ENCODE assay signal across 8 mouse cellular contexts in genomic region chr4:128897911-128898421, GRCm38 (mm10). TPM values are rescaled to one million over a fixed set of nuclear protein-coding genes. Genes with fewer than 3 reads are reported as not detected.
DNase-seq lines count a peak whose midpoint lies in the region; ATAC-seq and TF ChIP-seq lines count a peak whose summit lies in the region.

No protein-coding gene starts in this region.

- WGBS in liver, postnatal 0 days (ENCODE audit: insufficient replicate concordance) = 29% methylated on average over 7 of the region's 7 CpGs
- 33% methylated on average over 7 of the region's 7 CpGs for WGBS in forebrain, embryonic 15.5 days
- 1% methylated on average over 7 of the region's 7 CpGs for WGBS in kidney, embryonic 14.5 days
- WGBS in midbrain, embryonic 16.5 days = 44% methylated on average over 6 of the region's 7 CpGs

- H3K9ac ChIP-seq in liver, postnatal 0 days (replicated peaks) = no peak overlapping the region
- H3K9ac ChIP-seq in forebrain, embryonic 15.5 days (replicated peaks) = no peak overlapping the region
- peak overlapping the region; percentile 18; the same call in 1 of the 2 replicates for H3K9ac ChIP-seq in kidney, embryonic 14.5 days (ENCODE audit: low read depth, low read length)
- H3K9ac ChIP-seq in midbrain, embryonic 16.5 days (ENCODE audit: low read depth, low read length) = no peak overlapping the region

- no peak for TF ChIP-seq EP300 in liver, postnatal 0 days (IDR thresholded peaks at IDR 0.05; ENCODE audit: low read depth)

- ATAC-seq in liver, postnatal 0 days = no peak
- no peak for ATAC-seq in forebrain, embryonic 15.5 days (replicated peaks)
- peak; percentile 76 for ATAC-seq in kidney, embryonic 14.5 days (ENCODE audit: low FRiP score, low TSS enrichment)
- no peak for ATAC-seq in midbrain, embryonic 16.5 days

- H3K4me1 ChIP-seq in liver, postnatal 0 days (ENCODE audit: insufficient read depth) = no peaks in the 10 kb centered on the region
- peaks cover 23% of the 10 kb centered on the region for H3K4me1 ChIP-seq in forebrain, embryonic 15.5 days
- H3K4me1 ChIP-seq in kidney, embryonic 14.5 days (ENCODE audit: control insufficient read depth, insufficient read depth, low read length) = peaks cover 31% of the 10 kb centered on the region
- H3K4me1 ChIP-seq in midbrain, embryonic 16.5 days (ENCODE audit: control insufficient read depth, insufficient read depth, low read length) = peaks cover 19% of the 10 kb centered on the region

- H3K36me3 ChIP-seq in liver, postnatal 0 days (replicated peaks; ENCODE audit: insufficient read depth, low read length) = no peaks in the 10 kb centered on the region
- peaks cover 6% of the 10 kb centered on the region; the same call in 1 of the 2 replicates for H3K36me3 ChIP-seq in forebrain, embryonic 15.5 days
- H3K36me3 ChIP-seq in kidney, embryonic 14.5 days (ENCODE audit: control insufficient read depth, insufficient read depth, low read length) = peaks cover 4% of the 10 kb centered on the region
- H3K36me3 ChIP-seq in midbrain, embryonic 16.5 days (ENCODE audit: control insufficient read depth, insufficient read depth, low read length) = peaks cover 2% of the 10 kb centered on the region; the same call in 1 of the 2 replicates

- TF ChIP-seq CTCF in liver, postnatal 0 days (IDR thresholded peaks at IDR 0.05; ENCODE audit: low read depth) = no peak

- DNase-seq in liver = peak; percentile 30
- no peak for DNase-seq in liver, postnatal 0 days
- no peak for DNase-seq in thymus, postnatal 14 days
- DNase-seq in left cerebral cortex, adult 8-10 months (ENCODE audit: low spot score in 2 of 2) = no peak
- DNase-seq in spleen, postnatal 4 days (ENCODE audit: low spot score in 2 of 2) = no peak

- no peaks in the 10 kb centered on the region for H3K9me3 ChIP-seq in liver, postnatal 0 days (ENCODE audit: low read length)
- no peaks in the 10 kb centered on the region for H3K9me3 ChIP-seq in forebrain, embryonic 15.5 days
- no peaks in the 10 kb centered on the region for H3K9me3 ChIP-seq in kidney, embryonic 14.5 days (ENCODE audit: control insufficient read depth, low read length)
- no peaks in the 10 kb centered on the region for H3K9me3 ChIP-seq in midbrain, embryonic 16.5 days (replicated peaks; ENCODE audit: control insufficient read depth, low read length, poor library complexity, severe bottlenecking)

- H3K4me3 ChIP-seq in liver, postnatal 0 days (ENCODE audit: low read depth, low read length) = no peak overlapping the region
- H3K4me3 ChIP-seq in forebrain, embryonic 15.5 days = no peak overlapping the region
- no peak overlapping the region for H3K4me3 ChIP-seq in kidney, embryonic 14.5 days (ENCODE audit: low read length)
- no peak overlapping the region for H3K4me3 ChIP-seq in midbrain, embryonic 16.5 days (ENCODE audit: low read depth, low read length)

- no peak overlapping the region for H3K4me2 ChIP-seq in liver, postnatal 0 days (ENCODE audit: low read depth, low read length)
- H3K4me2 ChIP-seq in forebrain, embryonic 15.5 days (replicated peaks) = no peak overlapping the region
- H3K4me2 ChIP-seq in kidney, embryonic 14.5 days (replicated peaks; ENCODE audit: low read depth, low read length) = no peak overlapping the region
- no peak overlapping the region for H3K4me2 ChIP-seq in midbrain, embryonic 16.5 days (ENCODE audit: low read length)

- H3K27ac ChIP-seq in liver, postnatal 0 days (ENCODE audit: low read depth) = no peak overlapping the region
- H3K27ac ChIP-seq in forebrain, embryonic 15.5 days (replicated peaks) = peak overlapping the region; percentile 94; the same call in 1 of the 2 replicates
- peak overlapping the region; percentile 96 for H3K27ac ChIP-seq in kidney, embryonic 14.5 days (ENCODE audit: low read depth, low read length)
- H3K27ac ChIP-seq in midbrain, embryonic 16.5 days (ENCODE audit: low read length) = peak overlapping the region; percentile 88

- H3K27me3 ChIP-seq in liver, postnatal 0 days (ENCODE audit: insufficient read depth, low read length) = no peaks in the 10 kb centered on the region
- no peaks in the 10 kb centered on the region for H3K27me3 ChIP-seq in forebrain, embryonic 15.5 days
- H3K27me3 ChIP-seq in kidney, embryonic 14.5 days (ENCODE audit: control insufficient read depth, insufficient read depth, low read length) = no peaks in the 10 kb centered on the region
- no peaks in the 10 kb centered on the region; the same call in 1 of the 2 replicates for H3K27me3 ChIP-seq in midbrain, embryonic 16.5 days (ENCODE audit: control insufficient read depth, insufficient read depth, low read depth, low read length)

RNA-seq across cellular contexts. Expression of gene Trim62, which starts 14.6 kb away (rescaled TPM):
- polyA plus RNA-seq in liver, postnatal 0 days (2015; fragmentation: Nextera tagmentation; extraction: Ambion mirVana) = 0.26 and 0.32 TPM in 2 replicates
- 9.5 and 10.5 TPM in 2 replicates for polyA plus RNA-seq in forebrain, embryonic 15.5 days (2015; fragmentation: Nextera tagmentation; extraction: Ambion mirVana)
- polyA plus RNA-seq in kidney, embryonic 14.5 days (2014; fragmentation: Nextera tagmentation; extraction: Ambion mirVana) = 7.3 and 11.0 TPM in 2 replicates
- polyA plus RNA-seq in midbrain, embryonic 16.5 days (2015; fragmentation: Nextera tagmentation; extraction: Ambion mirVana) = 17.6 and 18.5 TPM in 2 replicates
- total RNA-seq in left cerebral cortex, adult 8-10 months (2022) = 10 to 100 TPM; 17.4 to 20.0 (median 19.4) TPM
